In the genomic region with DNA sequence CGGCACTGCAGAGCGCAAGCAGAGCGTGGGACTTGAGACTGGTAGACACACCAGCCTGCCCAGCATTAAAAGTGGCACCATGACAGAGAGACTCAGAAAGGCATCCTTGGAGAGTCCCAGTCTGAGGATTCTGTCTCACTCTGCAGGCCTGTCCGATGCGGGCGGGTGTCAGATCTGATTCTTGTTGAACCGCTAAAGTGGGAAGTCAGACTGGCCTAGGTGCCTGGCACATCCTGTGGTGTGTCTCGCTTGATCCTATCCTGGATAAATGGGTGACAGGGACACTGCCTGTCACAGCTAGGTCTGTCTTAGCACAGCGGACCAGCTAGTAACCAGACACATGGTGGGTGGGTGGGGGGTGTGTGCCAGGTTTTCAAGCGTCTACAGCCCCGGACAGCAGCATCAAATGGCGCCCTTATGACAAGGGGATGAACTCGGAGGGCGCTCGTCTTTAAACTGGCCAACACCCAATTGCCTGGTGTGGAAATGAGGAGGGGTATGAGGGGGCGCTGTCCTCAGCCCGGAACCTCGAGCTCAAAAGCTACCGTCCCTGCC, we compare ENCODE assay signal across 8 mouse cellular contexts. TPM values are rescaled to one million over a fixed set of nuclear protein-coding genes. Genes with fewer than 3 reads are reported as not detected.
DNase-seq lines count a peak whose midpoint lies in the region; ATAC-seq and TF ChIP-seq lines count a peak whose summit lies in the region.

A gene (minus strand): TSS at position 118 of the 555 bp plus-strand sequence.

- TF ChIP-seq CTCF in liver, embryonic 14.5 days (IDR thresholded peaks at IDR 0.05; ENCODE audit: low read depth): no peak

- DNase-seq in heart, postnatal 14 days: no peak
- DNase-seq in R1 (ENCODE audit: low read depth, low spot score): peak; percentile 59
- no peak for DNase-seq in liver, embryonic 14.5 days (ENCODE audit: low read depth in 3 of 3, low spot score in 3 of 3)
- DNase-seq in thymus, postnatal 14 days: no peak

- intact Hi-C loops in heart, postnatal 14 days (cut with DNase I): loop anchor here (2.0 to 5.0 kb wide), 3 partner anchors 106 to 430 kb away; no protein-coding TSS in a partner anchor

- no peaks in the 10 kb centered on the region for H3K36me3 ChIP-seq in heart, embryonic 12.5 days
- H3K36me3 ChIP-seq in hindbrain, embryonic 12.5 days: no peaks in the 10 kb centered on the region
- no peaks in the 10 kb centered on the region for H3K36me3 ChIP-seq in liver, embryonic 14.5 days (replicated peaks; ENCODE audit: control insufficient read depth, insufficient read depth, low read depth)

- H3K9me3 ChIP-seq in heart, embryonic 12.5 days (replicated peaks): no peaks in the 10 kb centered on the region
- H3K9me3 ChIP-seq in hindbrain, embryonic 12.5 days (replicated peaks): no peaks in the 10 kb centered on the region
- no peaks in the 10 kb centered on the region for H3K9me3 ChIP-seq in liver, embryonic 14.5 days (ENCODE audit: control insufficient read depth, low read length)

- H3K27me3 ChIP-seq in heart, embryonic 12.5 days (replicated peaks): peaks cover 87% of the 10 kb centered on the region
- peaks cover 62% of the 10 kb centered on the region for H3K27me3 ChIP-seq in hindbrain, embryonic 12.5 days
- peaks cover 60% of the 10 kb centered on the region for H3K27me3 ChIP-seq in liver, embryonic 14.5 days (ENCODE audit: control insufficient read depth, insufficient read depth, low read length)

- peak within 1 kb of the TSS; percentile 58; the same call in 1 of the 2 replicates for H3K9ac ChIP-seq in heart, embryonic 12.5 days
- peak within 1 kb of the TSS; percentile 80 for H3K9ac ChIP-seq in hindbrain, embryonic 12.5 days
- H3K9ac ChIP-seq in liver, embryonic 14.5 days (replicated peaks): no peak within 1 kb of the TSS

- no peak for ATAC-seq in heart, embryonic 12.5 days (ENCODE audit: insufficient number of reproducible peaks, low FRiP score)
- ATAC-seq in hindbrain, embryonic 12.5 days (ENCODE audit: low FRiP score): no peak
- no peak for ATAC-seq in liver, embryonic 14.5 days (ENCODE audit: insufficient read depth)
- ATAC-seq in CD4-positive, CD25-positive, alpha-beta regulatory T cell, adult 4 months: no peak
- ATAC-seq in inflammation-experienced regulatory T-cells, adult 6 months: no peak

- no peak within 1 kb of the TSS for H3K27ac ChIP-seq in heart, embryonic 12.5 days (ENCODE audit: poor library complexity, severe bottlenecking)
- H3K27ac ChIP-seq in hindbrain, embryonic 12.5 days: peak within 1 kb of the TSS; percentile 80
- H3K27ac ChIP-seq in liver, embryonic 14.5 days: no peak within 1 kb of the TSS

- TF ChIP-seq EP300 in liver, embryonic 14.5 days (IDR thresholded peaks at IDR 0.05; ENCODE audit: low read depth): no peak

- H3K4me2 ChIP-seq in heart, embryonic 12.5 days: peak within 1 kb of the TSS; percentile 96
- H3K4me2 ChIP-seq in hindbrain, embryonic 12.5 days (replicated peaks): peak within 1 kb of the TSS; percentile 95
- H3K4me2 ChIP-seq in liver, embryonic 14.5 days (ENCODE audit: low read depth): peak within 1 kb of the TSS; percentile 6

- H3K4me3 ChIP-seq in heart, embryonic 12.5 days: peak within 1 kb of the TSS; percentile 58
- peak within 1 kb of the TSS; percentile 76 for H3K4me3 ChIP-seq in hindbrain, embryonic 12.5 days
- no peak within 1 kb of the TSS for H3K4me3 ChIP-seq in liver, embryonic 14.5 days (ENCODE audit: insufficient read depth in 1 of 2, low read depth in 2 of 2, low read length in 2 of 2)

- WGBS in heart, embryonic 12.5 days: 3% methylated on average over 19 of the region's 19 CpGs
- 2% methylated on average over 19 of the region's 19 CpGs for WGBS in hindbrain, embryonic 12.5 days
- 7% methylated on average over 19 of the region's 19 CpGs for WGBS in liver, embryonic 14.5 days (ENCODE audit: insufficient replicate concordance)

- H3K4me1 ChIP-seq in heart, embryonic 12.5 days (replicated peaks): peaks cover 26% of the 10 kb centered on the region
- peaks cover 42% of the 10 kb centered on the region for H3K4me1 ChIP-seq in hindbrain, embryonic 12.5 days
- H3K4me1 ChIP-seq in liver, embryonic 14.5 days (replicated peaks; ENCODE audit: control insufficient read depth in 2 of 2, insufficient read depth in 2 of 2, low read length in 1 of 2): no peaks in the 10 kb centered on the region

RNA-seq across cellular contexts. Expression of the gene that starts here (rescaled TPM):
- 1.3 and 1.5 TPM in 2 replicates for polyA plus RNA-seq in heart, embryonic 12.5 days (2016; fragmentation: Nextera tagmentation; extraction: Ambion mirVana)
- under 1 TPM; 0.20 to 0.88 TPM for total RNA-seq in heart, postnatal 14 days (2021)
- polyA plus RNA-seq in hindbrain, embryonic 12.5 days (2016; fragmentation: Nextera tagmentation; extraction: Ambion mirVana): 78.3 and 79.5 TPM in 2 replicates
- polyA plus RNA-seq in liver, embryonic 14.5 days (2012; rRNA removed): 0.08 and 0.19 TPM in 2 replicates
- 0.03 and 0.29 TPM in 2 replicates for polyA plus RNA-seq in liver, embryonic 14.5 days (2014; fragmentation: Nextera tagmentation; extraction: Ambion mirVana)
- not detected for polyA plus RNA-seq in CD4-positive, CD25-positive, alpha-beta regulatory T cell, adult 4 months (2017; shearing (Covaris generic))
- not detected for polyA plus RNA-seq in inflammation-experienced regulatory T-cells, adult 6 months (2017; shearing (Covaris generic))

Comparison
In these comparisons a context has a peak if more than half of its experiments do, and no peak if none do; other contexts are left out.
1. RNA of the gene that starts here (polyA plus RNA-seq): 78.3 to 79.5 TPM in hindbrain, embryonic 12.5 days; 1.3 to 1.5 TPM in heart, embryonic 12.5 days, 0.03 to 0.29 TPM in liver, embryonic 14.5 days, not detected in CD4-positive, CD25-positive, alpha-beta regulatory T cell, adult 4 months and not detected in inflammation-experienced regulatory T-cells, adult 6 months; every median in the first group is over 10 times any median in the second.
2. H3K4me2 ChIP-seq: peak in every context shown above with its lines; median percentile 96 in heart, embryonic 12.5 days; 95 in hindbrain, embryonic 12.5 days; 6 in liver, embryonic 14.5 days.
3. H3K4me3 ChIP-seq: peak in heart, embryonic 12.5 days (single experiment) and hindbrain, embryonic 12.5 days (single experiment); none in liver, embryonic 14.5 days (0 of 2).